Mouse (Mus musculus) MEL-GATA-1-ER (cell line): ENCODE data around the gene Cers1.

Experiments
- DNase-seq: peaks from one replicate; pipeline ENCODE4 v3.0.0-alpha.2; 2012; ENCODE audit warnings: low read depth; ENCODE audit errors: extremely low read depth

Cers1 gene

DNA sequence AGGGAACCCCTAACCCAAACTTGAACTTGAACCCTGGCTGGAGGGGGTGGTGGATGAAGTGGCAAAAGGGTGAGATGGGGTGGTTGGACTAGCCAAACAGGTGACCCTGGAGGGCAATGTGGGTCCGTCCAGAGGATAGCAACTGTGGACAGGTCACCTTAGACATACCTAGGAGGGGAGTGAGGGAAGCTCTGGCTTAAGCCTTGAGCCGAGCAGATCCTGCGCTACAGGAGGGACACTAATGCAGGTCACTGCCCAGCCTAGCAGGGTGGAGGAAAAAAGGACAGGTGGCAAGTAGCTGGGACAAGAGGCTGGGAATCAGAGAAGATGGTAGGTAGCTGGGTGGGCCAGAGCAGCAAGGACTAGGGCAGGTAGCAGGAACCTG, 36.4 kb downstream of the Cers1 start:
- no peak for DNase-seq

DNA sequence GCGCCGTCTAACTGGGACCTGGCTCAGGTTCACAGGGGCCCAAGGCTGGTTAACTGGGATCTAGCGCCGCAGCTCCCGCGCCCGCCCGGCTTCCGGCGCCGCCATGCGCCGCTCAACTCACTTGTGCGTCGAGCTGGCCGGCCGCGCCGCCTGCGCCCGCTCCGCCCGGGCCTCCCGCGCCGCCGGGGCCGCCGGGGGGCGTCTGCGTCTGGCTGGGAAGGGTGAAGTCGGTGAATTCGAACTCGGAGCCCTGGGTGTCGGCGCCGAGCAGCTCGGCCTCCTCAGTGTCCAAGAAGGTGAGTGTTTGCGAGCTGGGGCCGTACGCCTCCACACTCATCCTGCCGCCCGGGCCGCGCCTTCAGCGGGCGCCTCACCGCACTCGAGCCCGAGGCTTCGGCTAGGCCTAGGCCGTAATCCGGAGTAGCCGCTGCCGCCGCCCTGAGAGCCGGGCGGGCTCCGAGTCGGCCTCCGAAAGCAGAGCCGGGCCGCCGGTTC, 37.1 kb downstream of the Cers1 start:
- no peak for DNase-seq

DNA sequence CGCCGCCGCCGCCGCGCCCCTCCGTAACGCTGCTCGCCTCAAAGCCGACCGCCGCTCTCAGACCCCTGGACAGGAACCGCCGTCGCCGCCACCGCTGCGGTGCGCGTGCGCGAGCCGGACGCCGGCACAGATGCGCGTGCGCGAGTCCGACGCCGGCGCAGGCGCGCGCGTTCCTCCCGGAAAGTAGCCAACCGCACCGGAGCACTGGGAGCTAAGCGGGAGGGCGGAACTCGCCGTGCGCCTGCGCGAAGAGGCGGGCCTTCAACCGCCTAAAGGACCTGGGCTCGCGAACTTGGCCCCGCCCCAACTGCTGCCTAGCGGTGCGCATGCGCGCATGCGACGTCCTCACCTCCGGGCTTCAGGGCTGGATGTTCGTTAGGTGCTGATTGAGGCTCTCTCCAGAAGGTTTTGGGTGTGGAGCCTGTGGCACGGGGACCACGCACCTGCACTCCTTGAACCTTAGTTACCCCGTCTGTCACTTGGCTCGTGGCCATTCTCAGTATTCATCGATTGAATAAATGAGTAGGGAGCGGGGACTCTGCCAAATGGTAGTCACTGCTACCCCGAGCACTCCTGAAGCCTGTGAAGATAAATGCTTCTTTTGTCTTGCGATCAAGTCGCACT, 37.7 kb downstream of the Cers1 start, which contains the start of gene Upf1:
Gene Upf1, minus strand, starts transcription at position 85 of the 624 bp plus-strand sequence.
- DNase-seq, result peak; percentile 81

DNA sequence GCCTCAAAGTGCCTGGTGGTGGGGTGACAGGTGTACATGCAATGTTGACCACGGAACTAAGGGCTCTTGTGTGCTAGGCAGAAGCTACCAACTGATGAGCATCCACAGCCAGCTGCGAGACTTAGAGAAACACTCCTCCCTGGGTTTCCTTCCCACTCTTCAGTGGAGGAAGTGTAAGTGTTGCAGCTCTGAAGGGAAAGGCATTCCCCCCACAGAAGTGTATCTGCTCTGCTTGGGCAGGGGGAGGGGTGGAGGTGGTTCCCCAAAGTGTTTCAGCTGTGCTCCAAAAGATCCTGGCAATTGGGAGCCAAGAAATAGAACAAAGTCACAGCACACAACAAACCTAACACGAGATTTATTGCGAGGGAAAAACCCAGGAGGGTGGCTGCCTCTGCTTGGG, 38.4 kb downstream of the Cers1 start:
- no peak for DNase-seq

DNA sequence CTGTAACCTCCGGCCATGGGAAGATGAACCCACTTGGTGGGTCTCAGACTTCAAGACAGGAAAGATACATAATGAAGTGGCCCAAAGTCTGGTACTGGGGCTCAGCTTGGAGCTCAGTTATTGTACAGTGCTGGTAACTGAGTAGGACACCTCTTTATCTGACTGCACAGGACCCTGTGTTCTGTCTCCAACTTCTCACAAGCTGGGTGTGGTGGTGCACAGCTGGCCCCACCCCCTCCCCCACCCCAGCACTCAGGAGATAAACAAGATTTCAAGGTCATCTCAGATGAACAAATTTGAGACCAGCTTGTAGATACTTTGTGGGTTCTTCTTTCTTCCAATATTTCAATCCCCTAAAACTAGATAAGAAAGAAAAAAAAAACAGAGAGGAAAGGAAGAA, 40.5 kb downstream of the Cers1 start:
- DNase-seq, result peak; percentile 46

DNA sequence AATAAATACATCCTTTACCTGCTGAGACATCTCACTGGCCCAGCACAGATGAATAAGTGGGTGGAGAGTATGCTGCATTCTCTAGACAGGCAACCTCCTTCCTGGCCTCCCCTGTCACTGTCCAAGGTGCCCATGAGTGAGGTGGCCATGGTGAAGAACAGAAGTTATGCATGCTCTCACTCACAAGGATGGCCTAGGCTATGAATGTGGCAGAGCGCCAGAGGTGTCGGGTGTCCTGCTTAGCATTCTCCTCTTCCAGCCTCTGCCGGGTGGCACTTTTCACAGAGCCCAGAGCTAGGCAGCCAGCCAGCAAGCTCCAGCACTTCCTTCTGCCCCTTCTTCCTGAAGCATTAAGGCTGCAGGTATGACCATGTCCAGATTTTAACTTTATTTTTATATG, 43.8 kb downstream of the Cers1 start:
- no peak for DNase-seq

DNA sequence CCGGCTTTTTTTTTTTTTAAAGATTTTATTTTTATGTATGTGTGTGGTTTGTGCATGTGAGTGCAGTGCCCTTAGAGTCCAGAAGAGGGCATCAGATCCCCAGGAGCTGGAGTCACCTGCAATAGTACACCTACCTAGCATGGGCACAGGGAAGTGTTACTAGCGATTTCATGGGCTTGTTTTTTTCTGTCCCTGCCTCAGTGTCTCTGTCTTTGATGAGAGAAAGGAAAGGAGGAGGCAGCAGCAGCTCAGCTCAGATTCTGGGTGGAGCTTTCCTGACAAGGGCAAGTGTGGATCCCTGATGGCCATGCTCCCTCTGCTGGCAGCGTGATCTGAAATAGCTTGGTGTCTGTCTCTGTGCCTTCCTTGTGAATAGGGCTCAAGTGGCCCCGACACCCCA, 45.2 kb downstream of the Cers1 start:
- DNase-seq, result no peak

DNA sequence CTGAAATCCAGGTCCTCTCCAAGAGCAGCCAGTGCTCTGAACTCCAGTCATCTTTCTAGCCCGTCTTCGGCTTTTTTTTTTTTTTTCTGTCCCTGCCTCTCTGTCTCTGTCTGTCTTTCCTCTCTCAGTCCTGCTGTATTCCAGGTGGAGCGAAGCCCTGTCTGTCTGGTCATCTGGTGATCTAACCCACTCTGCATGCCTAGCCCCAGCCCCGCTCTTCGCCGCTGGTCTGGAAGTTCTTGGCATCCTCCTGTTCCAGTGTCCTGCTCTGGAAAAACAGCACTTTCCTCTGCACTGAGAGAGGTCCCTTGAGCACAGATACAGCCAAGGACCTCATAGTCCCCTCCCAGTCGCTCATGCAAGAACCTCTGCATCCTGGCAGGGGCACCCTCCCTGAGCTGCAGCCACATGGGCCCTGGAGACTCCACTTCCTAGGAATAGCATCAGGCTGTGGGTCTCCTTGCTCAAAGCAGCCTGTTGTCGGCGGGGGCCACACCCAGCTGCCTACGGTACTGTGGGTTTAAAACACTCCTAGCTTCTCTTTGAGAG, 46.0 kb downstream of the Cers1 start:
- DNase-seq, result no peak

DNA sequence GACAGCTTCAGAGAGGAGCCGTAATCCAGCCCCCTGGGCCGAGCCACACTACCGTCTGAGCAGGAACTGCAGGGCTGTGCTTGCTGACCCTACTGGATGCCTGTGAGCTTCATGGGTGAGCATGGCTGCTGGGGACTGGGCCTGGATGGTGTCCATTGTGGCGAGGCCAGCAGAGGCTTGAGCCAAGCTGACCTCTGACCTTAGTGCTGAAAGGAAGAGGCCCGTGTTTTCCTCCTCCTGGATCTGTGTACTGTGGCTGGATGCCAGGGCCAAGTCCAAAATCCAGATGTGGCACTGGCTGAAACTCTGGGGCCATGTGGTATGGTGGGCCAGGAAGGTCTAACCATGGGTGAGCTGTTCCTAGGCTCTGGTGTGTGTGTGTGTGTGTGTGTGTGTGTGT, 48.5 kb downstream of the Cers1 start:
- no peak for DNase-seq

DNA sequence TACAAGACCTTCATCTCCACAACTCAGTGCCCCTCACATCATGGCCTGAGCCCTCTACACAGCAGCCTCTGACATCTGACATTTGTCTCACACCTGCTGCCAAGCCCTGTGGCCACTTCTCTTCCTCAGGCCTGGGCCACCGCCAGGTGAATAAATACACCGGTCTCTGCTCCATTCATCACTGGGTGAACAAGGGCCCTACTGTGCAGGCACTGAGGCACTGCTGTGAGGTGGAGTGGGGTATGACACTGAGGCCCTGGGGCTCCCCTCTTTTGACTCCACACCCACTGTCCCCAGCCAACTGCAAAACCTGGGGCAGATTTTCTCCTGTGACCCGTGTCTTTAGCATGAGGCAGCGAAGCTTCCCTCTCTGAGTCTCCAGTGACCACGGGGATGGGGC, 51.0 kb downstream of the Cers1 start:
- DNase-seq, result no peak

DNA sequence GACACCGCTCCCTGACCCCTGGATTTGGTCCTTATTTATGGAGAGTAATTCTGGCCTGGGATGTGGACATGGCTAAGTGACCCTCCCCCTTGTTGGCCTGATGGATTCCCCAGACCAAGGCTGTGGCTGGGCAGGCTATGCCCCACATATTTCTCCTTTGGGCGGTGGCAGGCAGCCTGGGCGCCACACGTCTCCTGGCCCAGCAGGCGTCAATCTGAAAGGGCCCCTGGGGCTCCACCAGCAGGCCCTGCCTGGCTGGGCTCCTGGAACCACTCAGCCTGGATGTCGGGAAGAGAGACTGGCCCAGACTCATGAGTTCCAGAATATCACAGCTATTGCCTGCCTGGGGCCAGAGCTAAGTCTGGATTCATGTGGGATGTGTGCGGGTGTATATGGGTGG, 54.9 kb downstream of the Cers1 start:
- DNase-seq, result no peak

DNA sequence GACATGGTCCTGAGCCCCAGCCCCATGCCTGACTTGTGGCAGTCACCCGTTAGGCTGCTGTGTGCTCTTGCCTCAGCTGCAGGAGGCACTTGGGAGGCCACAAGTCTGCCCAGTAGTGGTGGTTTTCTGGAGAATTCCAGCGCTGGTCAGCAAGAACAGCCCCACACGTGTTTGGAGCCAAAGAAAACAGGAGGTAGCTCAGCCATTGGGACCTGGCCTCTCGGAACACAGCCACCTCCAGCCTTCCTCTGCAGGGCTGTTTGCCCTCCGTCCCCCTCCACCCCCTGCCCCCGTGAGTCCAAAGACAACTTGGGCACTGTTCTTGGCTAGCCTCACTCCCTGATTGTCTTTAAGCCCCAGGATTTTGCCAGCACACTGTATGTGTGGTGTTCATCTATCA, 56.4 kb downstream of the Cers1 start:
- DNase-seq, result no peak

DNA sequence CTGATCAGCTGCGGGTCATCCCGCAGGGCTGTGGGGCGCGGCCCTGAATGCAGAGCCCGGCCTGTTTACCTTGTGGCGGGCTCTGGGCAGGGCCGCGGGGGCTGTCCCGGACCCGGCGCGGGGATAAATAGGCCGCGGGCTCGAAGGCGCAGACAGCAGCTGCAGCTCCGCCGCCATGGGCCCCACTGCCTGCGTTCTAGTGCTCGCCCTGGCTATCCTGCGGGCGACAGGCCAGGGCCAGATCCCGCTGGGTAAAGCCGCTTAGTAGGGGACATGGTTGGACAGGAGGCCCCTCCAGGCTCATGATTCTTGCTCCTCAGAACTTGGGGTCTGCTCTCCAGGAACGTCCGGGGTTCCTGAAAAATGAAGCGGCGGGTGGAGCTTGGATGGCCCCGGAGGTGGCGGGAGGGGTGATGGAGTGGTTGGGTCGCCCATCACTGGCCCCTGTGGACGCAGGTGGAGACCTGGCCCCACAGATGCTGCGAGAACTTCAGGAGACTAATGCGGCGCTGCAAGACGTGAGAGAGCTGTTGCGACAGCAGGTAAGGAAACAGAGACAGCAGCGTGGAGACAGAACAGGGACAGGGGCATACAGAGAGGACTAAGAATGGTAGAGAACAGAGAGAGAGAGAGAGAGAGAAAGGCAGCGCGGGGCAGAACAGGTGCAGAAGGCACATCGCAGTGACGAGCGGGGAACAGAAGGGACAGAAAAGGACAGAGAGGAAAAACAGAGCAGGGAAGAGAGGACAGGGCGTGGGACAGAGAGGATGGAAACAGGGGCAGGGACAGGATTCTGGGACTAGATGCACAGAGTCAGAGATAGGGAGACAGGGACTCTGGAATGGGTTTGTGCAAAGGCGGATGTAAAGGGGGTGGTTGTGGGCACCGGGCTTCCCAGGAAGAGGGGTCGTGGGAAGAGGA, 58.1 kb downstream of the Cers1 start, which contains the start of gene Comp:
Gene Comp, plus strand, starts transcription at position 162 of the 921 bp plus-strand sequence.
- DNase-seq, result no peak

DNA sequence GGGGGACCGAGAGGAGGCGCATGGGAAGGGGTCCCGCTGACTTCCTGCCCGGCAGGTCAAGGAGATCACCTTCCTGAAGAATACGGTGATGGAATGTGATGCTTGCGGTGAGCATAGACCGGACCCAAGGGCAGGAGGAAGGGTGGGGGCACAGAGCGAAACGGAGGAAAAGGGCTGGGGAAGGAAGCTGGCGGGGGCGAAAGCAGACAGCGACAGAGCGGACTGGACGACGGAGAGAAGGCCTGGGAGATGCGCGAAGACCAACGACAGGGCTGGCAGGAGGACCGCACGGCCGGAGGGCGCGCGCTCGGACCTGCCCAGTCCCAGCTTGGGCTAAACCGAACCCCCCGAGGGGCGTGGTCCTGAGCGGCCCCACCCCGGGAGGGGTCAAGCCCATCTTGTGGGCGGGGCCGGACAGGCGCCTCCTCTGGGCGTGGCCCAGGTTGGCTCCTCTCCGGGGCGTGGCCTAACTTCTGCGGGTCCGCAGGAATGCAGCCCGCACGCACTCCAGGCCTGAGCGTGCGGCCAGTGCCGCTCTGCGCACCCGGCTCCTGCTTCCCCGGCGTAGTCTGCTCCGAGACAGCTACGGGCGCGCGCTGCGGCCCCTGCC, 58.8 kb downstream of the Cers1 start:
- DNase-seq, result no peak

DNA sequence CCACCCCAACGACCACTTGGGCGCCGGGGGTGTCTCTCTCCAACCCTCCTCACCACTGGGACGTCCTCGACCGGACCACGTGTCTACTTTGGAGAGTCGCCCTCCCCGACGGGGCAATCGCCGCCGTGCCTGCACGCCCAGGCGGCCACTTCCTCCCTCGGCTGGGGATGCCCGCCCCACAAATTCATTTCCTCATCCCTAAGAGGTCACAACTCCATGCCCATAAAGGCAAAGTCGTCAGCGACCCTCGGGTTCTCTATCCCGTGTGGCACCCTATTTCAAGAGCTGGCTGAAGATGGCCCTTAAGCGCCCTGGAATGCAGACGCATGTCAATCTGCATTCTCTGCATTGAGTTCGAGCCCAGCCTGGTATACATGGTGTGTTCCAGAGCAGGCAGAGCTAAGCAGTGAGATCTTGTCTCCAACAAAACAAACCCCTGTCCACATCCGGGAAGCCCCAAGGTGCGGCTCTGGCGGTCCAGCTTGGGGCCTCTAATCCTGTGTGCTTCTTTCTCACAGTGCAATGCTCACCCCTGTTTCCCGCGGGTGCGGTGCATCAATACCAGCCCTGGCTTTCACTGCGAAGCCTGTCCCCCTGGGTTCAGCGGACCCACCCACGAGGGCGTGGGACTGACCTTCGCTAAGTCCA, 59.8 kb downstream of the Cers1 start:
- DNase-seq, result no peak

DNA sequence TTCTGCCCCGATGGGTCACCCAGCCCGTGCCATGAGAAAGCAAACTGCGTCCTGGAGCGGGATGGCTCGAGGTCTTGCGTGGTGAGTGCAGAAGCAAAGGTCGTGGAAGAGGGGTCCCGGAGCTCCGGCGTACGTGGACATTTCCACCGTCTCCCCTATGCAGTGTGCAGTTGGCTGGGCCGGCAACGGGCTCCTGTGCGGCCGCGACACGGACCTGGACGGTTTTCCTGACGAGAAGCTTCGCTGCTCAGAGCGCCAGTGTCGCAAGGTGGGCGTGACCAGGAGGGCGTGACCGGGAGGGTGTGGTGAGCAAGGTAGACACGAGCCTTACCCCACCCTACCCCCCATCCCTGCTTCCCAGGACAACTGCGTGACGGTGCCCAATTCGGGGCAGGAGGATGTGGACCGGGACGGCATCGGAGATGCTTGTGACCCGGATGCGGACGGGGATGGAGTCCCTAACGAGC, 60.7 kb downstream of the Cers1 start:
- no peak for DNase-seq

DNA sequence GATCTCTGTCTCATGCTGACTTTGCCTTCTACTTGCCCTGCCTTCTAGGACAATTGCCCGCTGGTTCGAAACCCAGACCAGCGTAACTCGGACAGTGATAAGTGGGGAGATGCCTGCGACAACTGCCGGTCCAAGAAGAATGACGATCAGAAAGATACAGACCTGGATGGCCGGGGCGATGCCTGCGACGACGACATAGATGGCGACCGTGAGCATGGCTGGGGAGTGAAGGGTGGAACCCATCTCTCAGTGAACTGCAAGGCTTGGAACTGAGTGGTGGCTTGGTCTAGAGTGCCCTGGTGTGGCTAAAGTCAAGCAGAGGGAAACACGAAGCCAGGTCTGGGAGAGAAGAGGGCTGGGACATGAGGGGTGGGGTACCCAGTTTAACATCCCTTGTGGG, 61.5 kb downstream of the Cers1 start:
- no peak for DNase-seq

DNA sequence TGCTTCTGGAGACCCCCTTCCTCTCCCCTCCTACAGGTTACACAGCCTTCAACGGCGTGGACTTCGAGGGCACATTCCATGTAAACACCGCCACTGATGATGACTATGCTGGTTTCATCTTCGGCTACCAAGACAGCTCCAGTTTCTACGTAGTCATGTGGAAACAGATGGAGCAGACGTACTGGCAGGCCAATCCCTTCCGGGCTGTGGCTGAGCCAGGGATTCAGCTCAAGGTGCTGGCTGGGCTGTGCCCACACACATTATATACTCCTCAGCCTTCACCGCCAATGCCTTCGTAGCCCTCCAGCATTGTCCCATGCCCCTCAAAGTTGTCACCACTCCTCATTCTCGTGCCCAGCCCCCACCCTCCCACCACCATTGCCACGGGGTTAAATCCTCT, 64.5 kb downstream of the Cers1 start:
- DNase-seq, result no peak
